Mouse (Mus musculus) kidney, embryonic 15.5 days (tissue): Measurements from ENCODE around the gene Rgs2. TPM values are rescaled to one million over a fixed set of nuclear protein-coding genes. Genes with fewer than 3 reads are reported as not detected.

Experiments
- ATAC-seq: fragments of 200-750 bp; cut with Nextera tagmentation; replicated peaks from 2 replicates; pipeline ENCODE4 v1.8.0; 2017; ENCODE audit warnings: moderate TSS enrichment; ENCODE audit not compliant: low FRiP score
- H3K27ac ChIP-seq: fragments of 300-500 bp; sonication (generic); 2 replicates; pipeline ENCODE4 v1.5.1; 2015; ENCODE audit warnings: mild to moderate bottlenecking, inconsistent platforms
- H3K27me3 ChIP-seq: fragments of 300-500 bp; sonication (generic); 2 replicates; pipeline ENCODE4 v1.6.1; 2015; ENCODE audit warnings: inconsistent platforms
- H3K36me3 ChIP-seq: fragments of 300-500 bp; sonication (generic); 2 replicates; pipeline ENCODE4 v1.6.1; 2015; ENCODE audit warnings: inconsistent platforms
- H3K4me1 ChIP-seq: fragments of 300-500 bp; sonication (generic); 2 replicates; pipeline ENCODE4 v1.6.1; 2015; ENCODE audit warnings: inconsistent platforms
- H3K4me2 ChIP-seq: fragments of 300-500 bp; sonication (generic); 2 replicates; pipeline ENCODE4 v1.6.1; 2015; ENCODE audit warnings: moderate library complexity, mild to moderate bottlenecking, inconsistent platforms
- H3K4me3 ChIP-seq: fragments of 300-500 bp; sonication (generic); replicated peaks from 2 replicates; pipeline ENCODE4 v1.5.1; 2015; ENCODE audit warnings: mild to moderate bottlenecking, inconsistent platforms
- H3K9ac ChIP-seq: fragments of 300-500 bp; sonication (generic); 2 replicates; pipeline ENCODE4 v1.6.1; 2015; ENCODE audit warnings: mild to moderate bottlenecking, inconsistent platforms
- H3K9me3 ChIP-seq: fragments of 300-500 bp; sonication (generic); replicated peaks from 2 replicates; pipeline ENCODE4 v1.6.1; 2016; ENCODE audit warnings: inconsistent platforms
- WGBS: fragments of 180-500 bp; shearing (Covaris S2); methylation state at CpG from one replicate; pipeline ENCODE4 v1.1.7; 2015; ENCODE audit warnings: mixed read lengths; 5-methylcytosine and 5-hydroxymethylcytosine counted together
- polyA plus RNA-seq: library from polyadenylated mRNA; unstranded; fragments of >200 nt; fragmentation: Nextera tagmentation; extraction: Ambion mirVana; gene quantifications from 2 replicates; pipeline ENCODE4 v1.2.1, GENCODE M21; 2015

Rgs2 gene
- polyA plus RNA-seq, 1 experiment from 2014 or later = 41.6 TPM

DNA sequence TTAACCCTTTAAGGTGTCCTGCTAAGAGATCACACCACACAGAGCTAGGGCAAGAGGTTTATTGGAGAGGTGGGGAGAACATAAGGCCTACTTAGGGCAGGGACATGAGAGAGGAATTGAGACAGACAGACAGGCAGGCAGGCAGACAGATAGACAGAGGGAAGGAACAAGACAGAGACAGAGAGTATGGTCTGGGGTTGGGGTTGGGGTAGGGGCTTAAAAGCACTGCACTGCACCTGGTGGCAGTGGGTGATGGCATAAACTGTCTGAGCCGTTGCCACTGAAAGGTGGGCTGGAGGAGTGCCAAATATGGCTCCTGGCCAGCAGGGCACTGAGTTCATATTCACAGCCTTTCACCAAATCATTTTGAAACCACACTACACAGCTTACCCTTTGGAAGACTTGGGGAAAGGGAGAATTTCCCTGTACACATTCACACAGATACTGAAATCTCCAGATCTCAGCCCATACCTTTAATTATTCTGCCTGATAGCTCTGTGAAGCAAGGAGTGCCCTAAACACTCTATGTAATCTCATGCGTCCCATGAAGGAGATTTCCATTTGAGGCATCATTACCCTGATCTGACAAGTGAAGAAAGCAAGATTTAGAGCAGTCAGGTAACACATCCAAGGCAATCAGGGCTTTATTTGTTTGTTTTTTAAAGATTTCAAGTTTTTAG, 21.7 kb downstream of the Rgs2 start:
- H3K9ac ChIP-seq = no peak overlapping the region
- no peaks in the 10 kb centered on the region for H3K36me3 ChIP-seq
- no peak overlapping the region for H3K4me2 ChIP-seq
- no peak overlapping the region for H3K4me3 ChIP-seq
- no peaks in the 10 kb centered on the region for H3K4me1 ChIP-seq
- H3K27me3 ChIP-seq = no peaks in the 10 kb centered on the region
- no peak for ATAC-seq
- H3K9me3 ChIP-seq = no peaks in the 10 kb centered on the region
- H3K27ac ChIP-seq = no peak overlapping the region
- WGBS = 51% methylated on average over 2 of the region's 2 CpGs

DNA sequence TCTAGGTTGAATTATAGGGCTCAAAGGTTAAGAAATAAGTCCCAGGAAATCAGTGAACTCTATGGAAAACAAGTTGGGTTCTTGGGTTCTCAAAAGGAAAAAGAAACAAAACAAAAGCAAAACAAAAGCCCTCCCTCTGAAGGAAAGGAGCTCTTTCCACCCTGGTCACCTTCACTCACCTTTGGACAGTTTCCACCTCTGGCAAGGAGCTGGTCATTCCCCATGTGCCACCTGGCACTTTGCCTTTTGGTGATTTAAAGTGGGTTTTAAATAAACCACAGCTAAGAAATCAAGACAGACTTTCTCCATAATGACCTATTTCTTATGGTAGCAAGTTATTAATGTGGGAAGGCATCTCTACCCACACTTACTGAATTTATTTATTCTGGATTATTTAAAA, 23.1 kb downstream of the Rgs2 start:
- H3K9ac ChIP-seq = no peak overlapping the region

DNA sequence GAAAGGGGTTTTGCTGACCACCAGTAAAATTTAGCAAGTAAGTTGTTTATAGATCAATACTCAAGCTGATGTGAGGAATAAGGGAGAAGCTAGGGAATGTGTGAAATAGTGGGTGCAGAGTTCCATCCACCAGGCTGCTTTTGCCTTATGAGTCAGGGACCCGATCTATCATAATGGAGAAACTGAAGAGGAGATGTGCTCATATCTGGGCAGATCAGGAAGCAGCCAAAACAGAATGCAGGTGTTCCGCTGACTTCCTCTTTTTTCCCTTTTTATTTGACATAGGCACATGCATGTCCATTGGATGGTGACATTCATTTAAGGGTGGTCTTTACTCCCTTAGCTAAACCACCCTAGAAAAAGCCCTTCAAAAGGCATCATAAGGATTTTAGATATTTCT, 29.3 kb downstream of the Rgs2 start:
- H3K27me3 ChIP-seq = no peaks in the 10 kb centered on the region
- H3K27ac ChIP-seq = no peak overlapping the region
- no peaks in the 10 kb centered on the region for H3K4me1 ChIP-seq
- no peaks in the 10 kb centered on the region for H3K36me3 ChIP-seq
- no peak overlapping the region for H3K4me3 ChIP-seq
- ATAC-seq = no peak
- 87% methylated on average over 2 of the region's 2 CpGs for WGBS
- no peak overlapping the region for H3K4me2 ChIP-seq
- no peaks in the 10 kb centered on the region for H3K9me3 ChIP-seq
- no peak overlapping the region for H3K9ac ChIP-seq

More for the DNA sequence above, 23.1 kb downstream of the Rgs2 start:
- H3K4me2 ChIP-seq = no peak overlapping the region
- no peaks in the 10 kb centered on the region for H3K9me3 ChIP-seq
- no peak overlapping the region for H3K4me3 ChIP-seq
- no peak for ATAC-seq
- no peaks in the 10 kb centered on the region for H3K27me3 ChIP-seq
- H3K36me3 ChIP-seq = no peaks in the 10 kb centered on the region
- H3K4me1 ChIP-seq = no peaks in the 10 kb centered on the region
- no peak overlapping the region for H3K27ac ChIP-seq

DNA sequence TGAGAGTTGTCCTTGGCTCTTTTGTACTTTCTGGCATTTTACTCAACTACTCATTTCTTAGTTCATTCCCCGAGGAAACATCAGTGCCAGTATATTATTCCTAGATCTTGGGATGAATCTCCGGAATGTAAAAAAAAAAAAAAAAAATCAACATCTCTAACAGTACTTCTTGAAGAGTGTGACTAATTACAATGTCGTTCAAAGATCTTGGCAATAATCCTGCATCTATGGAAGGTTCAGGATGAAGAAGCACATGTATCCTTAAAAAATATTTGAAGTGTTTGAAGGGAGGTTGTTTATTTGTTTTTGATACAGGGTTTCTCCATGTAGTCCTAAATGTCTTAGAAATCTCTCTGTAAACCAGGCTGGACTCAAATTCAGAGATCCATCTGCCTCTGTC, 41.7 kb downstream of the Rgs2 start:
- Histone ChIP-seq H3K27me3 (no peaks in the 10 kb centered on the region), H3K4me2 (no peak overlapping the region), H3K9me3 (no peaks in the 10 kb centered on the region), H3K4me3 (no peak overlapping the region), H3K36me3 (no peaks in the 10 kb centered on the region), H3K4me1 (no peaks in the 10 kb centered on the region), H3K27ac (no peak overlapping the region), H3K9ac (no peak overlapping the region)
- 74% methylated on average over 3 of the region's 3 CpGs for WGBS
- no peak for ATAC-seq

DNA sequence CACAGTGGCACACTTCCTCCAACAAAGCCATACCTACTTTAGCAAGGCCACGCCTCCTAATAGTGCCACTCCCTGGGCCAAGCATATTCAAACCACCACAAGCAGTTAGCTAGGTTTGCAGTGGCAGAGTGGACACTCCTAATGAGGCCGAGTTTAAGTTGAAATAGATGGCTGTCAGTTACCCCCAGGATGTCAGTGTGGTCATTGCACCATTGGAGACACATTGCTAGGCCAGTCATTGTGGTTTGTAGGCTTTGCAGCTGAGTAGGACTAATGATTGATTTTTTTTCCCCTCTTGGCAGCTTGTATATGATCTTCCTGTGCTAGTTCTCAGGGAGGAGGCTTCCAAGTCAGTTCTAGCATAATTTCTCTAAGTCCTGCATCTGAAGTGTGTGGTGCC, 43.6 kb downstream of the Rgs2 start:
- no peak overlapping the region for H3K4me3 ChIP-seq
- no peak overlapping the region for H3K4me2 ChIP-seq
- H3K27me3 ChIP-seq = no peaks in the 10 kb centered on the region
- no peak for ATAC-seq
- H3K36me3 ChIP-seq = no peaks in the 10 kb centered on the region
- H3K9ac ChIP-seq = no peak overlapping the region
- no peaks in the 10 kb centered on the region for H3K4me1 ChIP-seq
- 90% methylated on average over 2 of the region's 2 CpGs for WGBS
- H3K27ac ChIP-seq = no peak overlapping the region
- no peaks in the 10 kb centered on the region for H3K9me3 ChIP-seq

DNA sequence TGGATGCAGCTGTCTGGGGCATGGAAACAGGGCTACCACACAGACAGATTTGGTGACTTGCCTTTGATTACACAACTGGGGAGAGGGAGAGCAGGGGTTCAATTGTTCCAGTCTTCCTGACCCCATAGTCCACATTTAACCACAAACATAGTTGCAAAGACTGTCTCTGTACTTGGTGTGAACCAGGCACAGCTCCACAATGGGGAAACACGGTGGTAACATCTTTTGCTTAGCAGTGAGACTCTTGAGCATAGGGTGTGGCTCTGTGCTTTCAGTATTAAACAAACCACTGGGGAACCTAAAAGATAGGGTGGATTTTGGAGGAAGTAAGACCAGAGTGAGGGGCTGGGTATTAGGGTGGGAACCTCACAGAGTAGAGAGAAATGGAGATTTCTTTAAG, 47.9 kb downstream of the Rgs2 start:
- Histone ChIP-seq H3K36me3 (no peaks in the 10 kb centered on the region), H3K4me3 (no peak overlapping the region), H3K27ac (no peak overlapping the region), H3K9me3 (no peaks in the 10 kb centered on the region), H3K9ac (no peak overlapping the region), H3K27me3 (no peaks in the 10 kb centered on the region), H3K4me1 (no peaks in the 10 kb centered on the region), H3K4me2 (no peak overlapping the region)
- 88% methylated on average over 1 of the region's 1 CpGs for WGBS
- no peak for ATAC-seq

DNA sequence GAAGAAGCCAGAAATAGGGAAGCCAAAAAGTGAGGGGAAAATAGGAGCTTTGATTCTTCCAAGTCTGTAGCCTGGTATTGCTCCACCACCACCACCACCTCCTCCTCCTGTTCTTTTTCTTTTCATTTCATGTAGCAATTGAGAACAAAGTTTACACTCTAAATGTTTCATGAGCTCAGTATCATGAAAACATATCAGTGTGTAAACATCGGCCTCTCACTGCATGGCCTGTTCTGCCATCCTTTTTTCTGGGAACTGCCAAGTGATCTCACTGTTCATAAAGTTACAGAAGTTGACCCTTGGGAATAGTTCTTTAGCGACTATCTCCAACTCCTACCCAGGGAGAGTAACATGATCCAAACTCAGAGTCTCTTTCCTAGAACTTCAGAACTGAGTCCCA, 51.1 kb downstream of the Rgs2 start:
- ATAC-seq = no peak
- Histone ChIP-seq H3K9me3 (no peaks in the 10 kb centered on the region), H3K27me3 (no peaks in the 10 kb centered on the region), H3K4me3 (no peak overlapping the region), H3K9ac (no peak overlapping the region), H3K4me2 (no peak overlapping the region), H3K4me1 (no peaks in the 10 kb centered on the region), H3K27ac (no peak overlapping the region), H3K36me3 (no peaks in the 10 kb centered on the region)
- 56% methylated on average over 2 of the region's 2 CpGs for WGBS

Other genes with a start within 250 kb of the Rgs2 start
- 14.6 and 16.8 TPM in 2 replicates for gene Trove2, start 227.1 kb downstream of the Rgs2 start, polyA plus RNA-seq
- gene Uchl5, start 226.9 kb downstream of the Rgs2 start, polyA plus RNA-seq = 95.2 and 101 TPM in 2 replicates
- gene Rgs13, start 173.2 kb upstream of the Rgs2 start, polyA plus RNA-seq = not detected in 2 replicates
- gene Rgs1, start 245.1 kb upstream of the Rgs2 start, polyA plus RNA-seq = 0.35 TPM in 1 of 2 replicates, not detected in the other